Mouse (Mus musculus): Measurements from ENCODE around the gene Daam1.
"Not testable (repeated sequence)": the region's sequence is repeated elsewhere in the genome, so short reads cannot be mapped to it uniquely, and the experiment has no call there.

DNA sequence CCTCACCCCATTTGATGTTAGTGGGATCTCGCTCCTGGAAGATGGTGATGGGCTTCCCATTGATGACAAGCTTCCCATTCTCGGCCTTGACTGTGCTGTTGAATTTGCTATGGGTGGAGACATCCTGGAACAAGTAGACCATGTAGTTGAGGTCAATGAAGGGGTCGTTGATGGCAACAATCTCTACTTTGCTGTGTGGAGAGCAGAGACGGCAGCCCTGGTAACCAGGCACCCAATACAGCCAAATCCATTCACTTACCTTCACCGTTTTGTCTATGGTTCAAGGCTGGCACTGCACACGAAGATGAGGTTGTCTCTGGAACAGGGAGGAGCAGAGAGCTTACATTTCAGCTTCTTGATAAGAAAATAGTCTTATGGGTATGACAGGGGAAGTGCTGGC is 16.1 kb downstream of the Daam1 start:
- not testable (repeated sequence) for TF ChIP-seq POLR2A (IDR thresholded peaks at IDR 0.05; ENCODE audit: borderline replicate concordance, extremely low read depth, low read depth, low read length); CTCF (IDR thresholded peaks at IDR 0.05; ENCODE audit: insufficient read depth, low read length)
